Mouse (Mus musculus): ENCODE measurements around the gene Nckap5.
A peak's percentile ranks its signal among the peaks of the same experiment; 100 is the strongest.
"Not testable (repeated sequence)": the region's sequence is repeated elsewhere in the genome, so short reads cannot be mapped to it uniquely, and the experiment has no call there.

Nckap5 gene

GRCm38 (mm10) chr1:126183751-126184150 lies 646.8 kb downstream of the Nckap5 start:
- no peak for DNase-seq (ENCODE audit: low spot score in 2 of 2)

DNA sequence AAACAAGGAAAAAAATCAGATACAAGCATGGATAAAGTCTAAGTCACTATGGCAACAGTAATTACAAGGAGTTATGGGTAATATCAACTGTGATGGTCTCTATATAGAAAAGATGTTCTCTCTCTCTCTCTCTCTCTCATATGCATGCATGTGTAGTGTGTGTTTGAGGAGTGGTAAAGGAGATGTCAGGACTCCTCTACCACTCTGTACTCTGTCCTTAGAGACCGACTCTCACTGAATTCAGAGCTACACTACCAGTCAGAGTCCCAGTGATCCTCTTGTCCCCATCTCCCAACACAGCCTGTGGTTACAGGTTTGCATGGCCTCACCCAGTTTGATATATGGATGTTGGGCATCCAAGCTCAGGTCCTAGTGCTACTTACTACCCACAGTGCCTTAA lies 662.0 kb downstream of the Nckap5 start:
- DNase-seq (ENCODE audit: low spot score in 2 of 2): no peak

- DNase-seq (ENCODE audit: low spot score in 2 of 2): no peak
These were observed 662.5 kb downstream of the Nckap5 start for GRCm38 (mm10) chr1:126168131-126168530.

GRCm38 (mm10) chr1:126167546-126167945 lies 663.1 kb downstream of the Nckap5 start:
- DNase-seq (ENCODE audit: low spot score in 2 of 2): no peak

DNA sequence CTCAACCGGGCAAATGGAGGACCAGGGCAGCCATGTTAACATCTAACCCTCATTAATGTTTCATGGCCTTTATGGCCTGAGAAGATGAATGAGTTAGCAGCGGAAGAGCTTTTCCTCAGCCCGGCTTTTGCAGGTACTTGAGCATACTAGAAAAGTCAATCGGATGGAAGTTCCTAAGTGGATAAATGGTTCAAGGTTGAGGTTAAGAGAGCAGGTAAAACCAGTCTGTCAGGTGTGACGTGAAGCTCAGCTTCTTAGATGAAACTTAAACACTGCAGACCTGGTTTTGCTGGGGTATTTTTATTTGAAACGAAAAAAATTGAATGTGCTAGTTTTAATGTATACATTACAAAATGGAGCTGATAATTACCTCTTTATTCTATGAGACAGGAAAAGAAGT lies 671.3 kb downstream of the Nckap5 start:
- no peak for DNase-seq (ENCODE audit: low spot score in 2 of 2)

- DNase-seq (ENCODE audit: low spot score in 2 of 2): no peak
These were observed 674.8 kb downstream of the Nckap5 start for GRCm38 (mm10) chr1:126155816-126156215.

- peak; percentile 58 to 82 for DNase-seq (ENCODE audit: low spot score in 2 of 2)
These were observed 676.9 kb downstream of the Nckap5 start for GRCm38 (mm10) chr1:126153516-126154234.

DNA sequence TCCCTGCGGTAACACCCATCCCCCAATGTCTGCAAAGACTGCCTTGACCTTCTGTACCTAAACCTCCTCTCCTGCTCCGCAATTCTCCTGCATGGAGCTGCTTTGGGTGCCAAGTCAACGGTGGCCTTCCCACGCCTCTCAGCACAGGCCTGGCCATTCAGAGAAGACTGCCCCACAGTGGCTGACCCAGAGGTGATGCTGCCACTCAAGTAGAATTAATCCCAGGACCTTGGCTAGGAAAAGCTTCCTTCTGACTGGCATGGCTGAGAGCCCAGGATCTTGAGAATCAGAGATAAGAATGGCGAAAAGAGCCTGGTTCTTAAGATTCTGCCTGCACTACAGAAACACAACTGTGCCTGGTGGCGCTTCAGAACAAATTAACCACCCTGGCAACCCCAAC lies 678.4 kb downstream of the Nckap5 start:
- DNase-seq (ENCODE audit: low spot score in 2 of 2): peak in 1 of 2 experiments; percentile 31

- DNase-seq (ENCODE audit: low spot score in 2 of 2): no peak
These were observed 680.6 kb downstream of the Nckap5 start for GRCm38 (mm10) chr1:126149966-126150365.

GRCm38 (mm10) chr1:126135717-126136116 lies 694.9 kb downstream of the Nckap5 start:
- no peak for DNase-seq (ENCODE audit: low spot score in 2 of 2)

- peak; percentile 6 to 30 for DNase-seq (ENCODE audit: low spot score in 2 of 2)
These were observed 698.3 kb downstream of the Nckap5 start for GRCm38 (mm10) chr1:126132316-126132715.

DNA sequence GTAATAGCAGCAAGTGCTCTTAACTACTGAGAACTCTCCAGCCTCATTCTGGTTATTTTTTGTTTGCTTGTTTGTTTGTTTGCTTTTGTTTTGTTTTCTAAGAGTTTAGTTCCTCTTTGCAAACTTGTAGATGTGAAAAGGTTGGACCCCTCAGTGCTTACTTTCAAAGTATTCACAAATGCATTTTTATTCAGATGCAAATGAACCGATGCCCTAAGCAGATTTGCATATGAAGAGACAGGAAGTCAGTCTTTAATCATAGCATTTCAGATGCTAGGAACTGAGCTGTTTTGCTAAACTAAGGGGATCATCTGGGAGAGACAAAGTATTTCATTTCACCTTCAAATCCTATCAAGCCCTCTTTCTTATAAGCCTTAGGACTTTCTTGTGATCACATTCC lies 701.5 kb downstream of the Nckap5 start:
- DNase-seq (ENCODE audit: low spot score in 2 of 2): no peak

DNA sequence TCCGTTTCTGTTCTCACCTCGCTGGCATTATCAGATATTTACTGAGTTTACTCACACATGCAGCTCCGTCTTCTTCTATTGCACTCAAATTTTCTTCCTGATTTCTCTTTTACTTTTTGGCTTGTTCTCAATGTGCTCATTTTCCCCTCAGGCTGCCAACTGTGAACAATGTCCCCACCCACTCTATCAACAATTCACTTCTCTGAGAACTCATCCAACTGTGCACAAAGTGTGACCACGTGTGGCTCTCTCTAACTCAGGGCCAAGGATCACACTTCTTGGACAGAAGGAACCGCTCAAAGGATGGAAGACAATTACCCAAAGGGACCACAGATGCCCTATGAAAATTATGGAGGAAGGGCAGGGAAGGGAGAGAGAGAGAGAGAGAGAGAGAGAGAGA lies 707.5 kb downstream of the Nckap5 start:
- DNase-seq (ENCODE audit: low spot score in 2 of 2): no peak

DNA sequence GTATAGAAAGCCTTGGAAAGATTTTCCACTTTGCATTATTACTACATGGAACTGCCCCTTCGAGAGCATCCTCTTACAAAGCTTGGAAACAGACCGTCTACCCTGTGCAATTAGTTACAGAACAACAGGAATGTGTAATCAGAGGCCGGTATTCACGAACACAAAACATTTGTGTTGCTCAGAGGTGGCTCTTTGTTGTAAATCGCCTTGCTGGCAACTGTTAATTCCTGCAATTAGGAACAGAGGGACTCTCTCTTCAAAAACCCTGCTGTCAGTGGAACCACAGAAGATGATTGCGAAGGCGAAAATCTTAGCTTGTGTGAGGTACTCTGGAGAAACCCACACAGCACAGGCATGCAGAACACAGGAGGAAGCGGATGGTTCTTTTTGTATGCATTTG lies 710.1 kb downstream of the Nckap5 start:
- DNase-seq (ENCODE audit: low spot score in 2 of 2): no peak

DNA sequence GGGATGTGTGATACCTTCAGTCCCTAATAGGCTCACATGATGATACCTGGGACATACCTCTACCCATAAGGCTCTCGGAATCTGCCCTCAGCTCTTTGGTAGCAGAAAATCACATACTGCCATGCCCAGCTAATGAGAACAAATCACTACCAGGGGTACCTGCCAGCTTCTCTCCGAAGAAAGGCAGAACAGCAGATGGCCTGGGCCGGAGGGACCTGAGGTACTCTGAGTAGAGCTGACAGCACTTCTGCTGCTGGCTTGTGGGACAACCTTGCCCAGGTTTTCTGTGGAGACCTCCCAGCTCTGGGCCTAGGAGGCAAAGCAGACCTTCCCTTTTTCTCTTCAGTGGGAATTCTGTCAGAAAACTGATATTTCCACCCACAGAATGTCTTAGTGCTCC lies 714.6 kb downstream of the Nckap5 start:
- peak in 1 of 2 experiments; percentile 2 for DNase-seq (ENCODE audit: low spot score in 2 of 2)

DNA sequence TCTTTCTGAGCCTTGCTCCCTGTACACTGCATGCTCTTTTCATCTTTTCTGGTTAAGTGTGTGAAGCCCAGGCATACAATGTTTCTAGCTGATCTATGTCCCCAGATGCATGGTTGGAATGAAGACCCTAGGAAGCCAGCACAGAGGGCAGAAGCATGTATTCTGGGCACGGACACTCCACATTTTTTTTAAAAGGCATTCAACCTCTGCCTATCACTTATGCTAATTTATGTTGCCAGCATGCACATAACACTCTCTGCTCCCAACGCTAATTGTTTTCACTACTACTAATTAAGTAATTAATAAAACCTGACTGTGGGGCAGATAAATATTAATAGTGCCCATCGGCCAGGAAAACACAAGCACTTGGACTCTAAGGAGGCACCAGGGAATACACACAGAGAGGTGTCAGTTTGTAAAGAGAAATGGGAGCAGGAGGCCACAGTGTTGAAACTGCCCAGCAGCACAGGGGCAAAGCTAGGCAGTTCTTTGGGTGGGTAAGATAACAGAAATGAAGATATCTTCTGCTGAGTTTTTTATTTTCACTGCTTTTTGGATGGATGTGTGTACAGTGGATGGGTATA lies 724.8 kb downstream of the Nckap5 start:
- no peak for DNase-seq (ENCODE audit: low spot score in 2 of 2)

DNA sequence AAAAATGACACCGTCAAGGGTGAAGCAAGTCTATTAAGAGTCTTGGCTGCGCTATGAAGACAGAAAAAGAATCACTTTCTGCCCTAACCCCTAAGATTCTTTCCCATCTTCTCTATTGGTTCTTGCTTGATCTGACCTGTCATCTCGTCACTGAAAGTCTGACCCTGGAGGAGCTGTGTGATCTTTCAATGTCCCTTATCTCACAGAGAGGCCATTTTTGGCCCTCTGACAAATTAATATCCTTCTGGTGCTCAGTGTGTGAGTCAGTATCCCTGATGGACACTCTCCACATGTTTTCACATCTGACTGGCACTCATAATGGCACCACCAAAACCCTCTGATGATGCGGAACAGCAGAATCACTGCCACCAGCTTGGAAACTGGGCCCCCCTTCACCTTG lies 736.3 kb downstream of the Nckap5 start:
- no peak for DNase-seq (ENCODE audit: low spot score in 2 of 2)

- DNase-seq (ENCODE audit: low spot score in 2 of 2): not testable (repeated sequence)
These were observed 738.6 kb downstream of the Nckap5 start for GRCm38 (mm10) chr1:126091979-126092378.

- no peak for DNase-seq (ENCODE audit: low spot score in 2 of 2)
These were observed 743.4 kb downstream of the Nckap5 start for GRCm38 (mm10) chr1:126087181-126087580.

GRCm38 (mm10) chr1:126076312-126076711 lies 754.3 kb downstream of the Nckap5 start:
- no peak for DNase-seq (ENCODE audit: low spot score in 2 of 2)

- DNase-seq (ENCODE audit: low spot score in 2 of 2): no peak
These were observed 759.7 kb downstream of the Nckap5 start for GRCm38 (mm10) chr1:126070861-126071260.

DNA sequence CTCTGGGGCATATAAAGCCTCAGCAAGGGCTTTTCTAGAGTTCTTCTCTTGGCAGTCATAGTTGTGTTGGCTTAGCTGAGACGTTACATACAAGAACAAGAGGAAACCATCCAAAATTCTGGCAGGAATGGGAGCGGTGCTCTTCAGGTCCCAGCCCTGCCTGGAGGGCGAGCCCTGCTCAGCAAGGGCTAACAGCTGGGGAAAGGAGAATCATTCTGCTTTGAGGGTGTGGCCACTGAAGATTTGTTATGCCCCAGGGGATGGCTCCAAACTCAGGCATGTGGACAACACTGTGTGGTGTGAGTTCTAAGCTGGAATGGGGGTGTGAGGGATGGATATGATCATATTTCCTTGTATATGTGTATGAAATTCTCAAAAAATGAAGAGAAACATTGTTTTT lies 779.1 kb downstream of the Nckap5 start:
- no peak for DNase-seq (ENCODE audit: low spot score in 2 of 2)

DNA sequence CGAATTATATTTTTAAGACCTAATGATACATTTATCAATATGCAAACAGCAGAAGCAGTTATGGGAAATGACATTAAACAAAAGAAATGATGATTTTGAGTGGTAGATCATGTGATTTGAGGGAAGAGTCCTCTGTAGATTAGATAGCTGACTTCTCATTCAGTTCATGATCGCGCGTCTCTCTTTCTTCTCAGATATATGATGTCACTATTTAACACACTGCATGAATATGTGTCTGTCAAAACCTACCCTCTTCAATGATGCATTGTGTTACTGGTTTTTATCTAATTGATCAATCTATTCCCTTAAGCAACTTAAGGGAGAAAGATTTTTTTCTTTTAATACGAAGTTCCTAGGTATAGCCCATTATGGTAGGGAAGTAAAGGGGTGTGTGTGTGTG lies 787.7 kb downstream of the Nckap5 start:
- no peak for DNase-seq (ENCODE audit: low spot score in 2 of 2)

- DNase-seq (ENCODE audit: low spot score in 2 of 2): no peak
These were observed 803.1 kb downstream of the Nckap5 start for GRCm38 (mm10) chr1:126027536-126027935.

Data from frontal cortex, postnatal 36 days (tissue).